Mouse (Mus musculus) embryonic facial prominence, embryonic 12.5 days (tissue): ENCODE results near the gene Fam219a. TPM values are rescaled to one million over a fixed set of nuclear protein-coding genes. Genes with fewer than 3 reads are reported as not detected.

Experiments
- ATAC-seq: fragments of 200-750 bp; cut with Nextera tagmentation; 2 replicates; pipeline ENCODE4 v1.8.0; 2017; ENCODE audit not compliant: insufficient number of reproducible peaks, insufficient read depth, low FRiP score, low TSS enrichment
- H3K27ac ChIP-seq: fragments of 300-500 bp; sonication (generic); 2 replicates; pipeline ENCODE4 v1.5.1; 2016; ENCODE audit warnings: mild to moderate bottlenecking
- H3K27me3 ChIP-seq: fragments of 300-500 bp; sonication (generic); 2 replicates; pipeline ENCODE4 v1.6.1; 2016; ENCODE audit warnings: mild to moderate bottlenecking, moderate library complexity
- H3K36me3 ChIP-seq: fragments of 300-500 bp; sonication (generic); 2 replicates; pipeline ENCODE4 v1.6.1; 2016; ENCODE audit warnings: mild to moderate bottlenecking
- H3K4me1 ChIP-seq: fragments of 300-500 bp; sonication (generic); 2 replicates; pipeline ENCODE4 v1.6.1; 2016
- H3K4me2 ChIP-seq: fragments of 300-500 bp; sonication (generic); replicated peaks from 2 replicates; pipeline ENCODE4 v1.6.1; 2016; ENCODE audit warnings: mild to moderate bottlenecking, moderate library complexity
- H3K4me3 ChIP-seq: fragments of 300-500 bp; sonication (generic); 2 replicates; pipeline ENCODE4 v1.5.1; 2016; ENCODE audit warnings: mild to moderate bottlenecking
- H3K9ac ChIP-seq: fragments of 300-500 bp; sonication (generic); 2 replicates; pipeline ENCODE4 v1.6.1; 2016; ENCODE audit warnings: mild to moderate bottlenecking, moderate library complexity
- H3K9me3 ChIP-seq: fragments of 300-500 bp; sonication (generic); 2 replicates; pipeline ENCODE4 v1.6.1; 2016; ENCODE audit warnings: mild to moderate bottlenecking, moderate library complexity
- WGBS: fragments of 180-500 bp; shearing (Covaris S2); methylation state at CpG from one replicate; pipeline ENCODE4 v1.1.7; 2016; 5-methylcytosine and 5-hydroxymethylcytosine counted together
- polyA plus RNA-seq: library from polyadenylated mRNA; unstranded; fragments of >200 nt; fragmentation: Nextera tagmentation; extraction: Ambion mirVana; gene quantifications from 2 replicates; pipeline ENCODE4 v1.2.1, GENCODE M21; 2016

Gene Fam219a
- polyA plus RNA-seq, 1 experiment from 2014 or later = 5.3 TPM

- 41% methylated on average over 14 of the region's 14 CpGs for WGBS
- H3K4me2 ChIP-seq = no peak overlapping the region
Observed at GRCm38 (mm10) chr4:41520641-41521040, 48.7 kb downstream of the Fam219a start.

GRCm38 (mm10) chr4:41519195-41519594 is 50.1 kb downstream of the Fam219a start:
- Histone ChIP-seq H3K4me1 (no peaks in the 10 kb centered on the region), H3K27me3 (0 out of 2 replicates have a peak, but pooled peaks cover 7% of the 10 kb centered on the region), H3K4me3 (no peak overlapping the region), H3K9ac (no peak overlapping the region), H3K4me2 (no peak overlapping the region), H3K27ac (no peak overlapping the region), H3K36me3 (no peaks in the 10 kb centered on the region), H3K9me3 (no peaks in the 10 kb centered on the region)
- WGBS = 90% methylated on average over 5 of the region's 5 CpGs
- no peak for ATAC-seq

More at GRCm38 (mm10) chr4:41520641-41521040, 48.7 kb downstream of the Fam219a start:
- Histone ChIP-seq H3K36me3 (no peaks in the 10 kb centered on the region), H3K9me3 (no peaks in the 10 kb centered on the region), H3K27me3 (0 out of 2 replicates have a peak, but pooled peaks cover 7% of the 10 kb centered on the region), H3K4me3 (no peak overlapping the region), H3K9ac (no peak overlapping the region), H3K4me1 (no peaks in the 10 kb centered on the region), H3K27ac (no peak overlapping the region)
- no peak for ATAC-seq

DNA sequence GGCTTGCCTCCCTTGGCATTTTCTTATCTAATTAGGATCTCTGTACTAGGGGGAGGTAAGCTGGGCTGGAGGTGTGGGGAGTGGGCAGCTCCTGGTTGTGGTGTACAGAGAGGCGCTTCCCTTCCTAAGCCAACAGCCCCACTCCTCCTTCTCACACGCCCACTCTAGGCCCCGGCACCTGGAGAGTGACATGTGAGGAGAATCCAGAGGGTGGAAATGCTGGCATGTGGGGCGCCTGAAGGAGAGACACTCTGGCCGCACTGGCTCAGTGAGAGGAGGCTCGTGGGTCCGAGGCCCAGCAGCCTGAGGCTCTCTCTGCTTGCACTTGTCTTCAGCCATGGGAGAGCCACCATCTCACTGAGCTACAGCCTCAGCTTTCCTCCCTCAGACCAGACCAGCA is 51.0 kb downstream of the Fam219a start:
- 70% methylated on average over 7 of the region's 7 CpGs for WGBS
- Histone ChIP-seq H3K4me3 (no peak overlapping the region), H3K27me3 (0 out of 2 replicates have a peak, but pooled peaks cover 7% of the 10 kb centered on the region), H3K27ac (no peak overlapping the region), H3K36me3 (no peaks in the 10 kb centered on the region), H3K4me1 (peaks cover 4% of the 10 kb centered on the region), H3K4me2 (no peak overlapping the region), H3K9ac (no peak overlapping the region), H3K9me3 (no peaks in the 10 kb centered on the region)
- no peak for ATAC-seq

DNA sequence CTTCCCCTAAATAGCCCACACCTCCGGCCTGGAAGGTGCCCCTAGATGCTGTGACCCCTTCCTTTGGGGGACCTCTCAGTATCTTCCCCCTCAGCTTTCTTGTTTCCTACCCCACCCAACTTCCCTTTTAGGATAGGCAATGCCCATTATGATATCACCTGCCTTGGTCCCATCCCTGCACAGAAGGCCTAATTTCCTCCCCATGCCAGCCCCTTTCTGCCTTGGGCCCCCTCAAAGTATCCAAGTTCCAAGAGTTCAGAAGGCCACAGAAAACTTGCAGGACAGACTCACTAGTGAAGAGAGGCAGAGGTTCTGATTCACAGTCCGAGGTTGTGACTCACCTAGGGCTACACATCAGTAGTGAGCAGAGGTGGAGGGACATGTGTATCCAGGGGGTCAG is 52.1 kb downstream of the Fam219a start, which contains the start of gene 1110017D15Rik:
Gene 1110017D15Rik (minus strand): TSS at position 101 of the 400 bp plus-strand sequence.
- H3K4me3 ChIP-seq = no peak within 1 kb of the TSS
- no peak for ATAC-seq

GRCm38 (mm10) chr4:41513714-41514113 is 55.6 kb downstream of the Fam219a start:
- no peaks in the 10 kb centered on the region for H3K36me3 ChIP-seq
- H3K4me3 ChIP-seq = no peak overlapping the region
- H3K4me1 ChIP-seq = peaks cover 7% of the 10 kb centered on the region
- ATAC-seq = no peak
- no peak overlapping the region for H3K9ac ChIP-seq
- H3K27ac ChIP-seq = peak overlapping the region; percentile 77; the same call in 1 of the 2 replicates
- H3K9me3 ChIP-seq = no peaks in the 10 kb centered on the region
- peak overlapping the region; percentile 9; the same call in 1 of the 2 replicates for H3K4me2 ChIP-seq
- WGBS = 4% methylated on average over 8 of the region's 8 CpGs
- H3K27me3 ChIP-seq = no peaks in the 10 kb centered on the region

More for the DNA sequence above, 52.1 kb downstream of the Fam219a start, which contains the start of gene 1110017D15Rik:
- Histone ChIP-seq H3K4me2 (no peak within 1 kb of the TSS), H3K36me3 (no peaks in the 10 kb centered on the region), H3K27ac (no peak within 1 kb of the TSS), H3K9me3 (no peaks in the 10 kb centered on the region), H3K9ac (no peak within 1 kb of the TSS), H3K27me3 (0 out of 2 replicates have a peak, but pooled peaks cover 7% of the 10 kb centered on the region), H3K4me1 (peaks cover 7% of the 10 kb centered on the region)
- WGBS = 94% methylated on average over 2 of the region's 2 CpGs

- WGBS = 20% methylated on average over 4 of the region's 4 CpGs
- no peaks in the 10 kb centered on the region for H3K36me3 ChIP-seq
- peak overlapping the region; percentile 9; the same call in 1 of the 2 replicates for H3K4me2 ChIP-seq
- peak overlapping the region; percentile 77; the same call in 1 of the 2 replicates for H3K27ac ChIP-seq
- peaks cover 7% of the 10 kb centered on the region for H3K4me1 ChIP-seq
- peaks cover 2% of the 10 kb centered on the region; the same call in 1 of the 2 replicates for H3K27me3 ChIP-seq
- no peaks in the 10 kb centered on the region for H3K9me3 ChIP-seq
- no peak for ATAC-seq
- no peak overlapping the region for H3K4me3 ChIP-seq
- no peak overlapping the region for H3K9ac ChIP-seq
Observed at GRCm38 (mm10) chr4:41513309-41513708, 56.0 kb downstream of the Fam219a start.

- peaks cover 6% of the 10 kb centered on the region; the same call in 1 of the 2 replicates for H3K27me3 ChIP-seq
- no peak overlapping the region for H3K4me3 ChIP-seq
- peak overlapping the region; percentile 82; the same call in 1 of the 2 replicates for H3K4me2 ChIP-seq
Observed at GRCm38 (mm10) chr4:41507998-41508397, 61.3 kb downstream of the Fam219a start.

DNA sequence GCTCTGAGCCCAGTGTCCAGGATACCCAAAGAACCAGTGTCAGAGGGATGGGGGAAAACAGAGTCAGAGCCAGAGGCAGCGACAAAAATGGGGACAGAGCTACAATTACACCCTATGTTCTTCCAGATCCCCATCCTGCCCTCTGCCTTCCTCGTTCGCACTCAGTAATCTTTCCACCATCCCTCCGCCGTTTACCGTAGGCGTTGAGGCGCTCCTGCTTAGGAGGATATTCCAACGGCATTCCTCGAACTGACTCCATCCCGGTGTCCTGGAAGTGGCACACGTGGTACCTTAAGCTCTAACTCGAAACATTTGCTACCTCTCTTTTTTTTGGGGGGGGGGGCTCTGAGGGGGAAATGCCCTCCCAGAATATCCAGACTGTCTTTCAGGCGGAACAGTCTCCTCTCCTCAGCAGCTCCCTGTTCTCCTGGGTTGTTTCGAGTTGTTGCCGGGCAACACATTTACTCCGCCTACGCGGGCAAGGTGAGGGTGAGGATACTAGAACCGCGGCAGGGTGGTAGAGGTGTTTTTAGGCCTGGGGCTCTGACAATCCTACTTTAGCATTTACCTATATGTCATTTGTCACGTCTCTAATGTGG is 61.9 kb downstream of the Fam219a start:
- Histone ChIP-seq H3K27ac (peak overlapping the region; percentile 50; the same call in 1 of the 2 replicates), H3K4me2 (peak overlapping the region; percentile 82), H3K36me3 (no peaks in the 10 kb centered on the region), H3K4me3 (peak overlapping the region; percentile 53), H3K9me3 (no peaks in the 10 kb centered on the region), H3K27me3 (peaks cover 6% of the 10 kb centered on the region; the same call in 1 of the 2 replicates), H3K4me1 (peaks cover 19% of the 10 kb centered on the region), H3K9ac (peak overlapping the region; percentile 66)
- peak; percentile 1; the same call in 1 of the 2 replicates for ATAC-seq
- WGBS = under 1% methylated on average over 22 of the region's 22 CpGs

More at GRCm38 (mm10) chr4:41507998-41508397, 61.3 kb downstream of the Fam219a start:
- H3K9ac ChIP-seq = no peak overlapping the region
- no peaks in the 10 kb centered on the region for H3K9me3 ChIP-seq
- WGBS = 38% methylated on average over 7 of the region's 7 CpGs
- H3K36me3 ChIP-seq = no peaks in the 10 kb centered on the region
- H3K4me1 ChIP-seq = peaks cover 15% of the 10 kb centered on the region
- ATAC-seq = no peak
- H3K27ac ChIP-seq = no peak overlapping the region

DNA sequence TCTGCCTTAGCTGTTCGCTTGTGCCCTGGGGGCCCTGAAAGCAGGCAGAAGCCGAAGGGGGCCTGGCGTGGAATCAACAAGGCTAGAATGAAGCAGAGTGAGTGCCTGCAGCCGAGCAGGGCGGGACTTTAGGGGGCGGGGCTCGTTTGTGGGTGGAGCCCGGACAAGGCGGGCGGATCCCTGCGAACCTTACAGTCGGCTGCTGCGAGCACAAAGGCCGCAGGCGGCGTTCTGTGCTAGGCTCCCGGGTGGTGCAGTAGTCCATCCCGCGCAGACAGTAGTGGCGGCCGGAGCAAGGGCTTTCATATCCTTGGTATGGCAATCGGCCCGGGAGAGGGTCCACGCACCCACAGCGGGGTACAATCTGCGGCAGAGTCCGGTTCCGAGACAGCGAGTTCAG is 62.4 kb downstream of the Fam219a start:
- WGBS = under 1% methylated on average over 29 of the region's 29 CpGs

DNA sequence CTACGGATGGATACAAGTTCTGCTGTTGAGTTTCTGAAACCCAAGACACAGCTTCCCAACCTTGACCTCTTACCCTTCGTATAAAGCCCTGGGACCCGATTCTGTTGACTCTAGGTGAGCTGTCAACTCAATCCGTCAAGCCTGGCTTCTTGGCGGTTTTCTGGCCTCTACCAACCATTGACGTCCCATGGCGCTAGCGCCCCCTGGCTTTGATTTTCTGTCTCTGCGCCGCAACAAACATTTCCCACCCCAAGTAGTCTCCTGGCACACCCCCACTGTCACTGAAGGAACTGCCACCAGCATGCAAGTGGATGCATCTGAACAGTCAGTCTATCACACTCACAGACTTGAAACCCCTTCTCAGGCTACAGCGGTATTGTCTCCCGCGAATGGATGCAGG is 63.2 kb downstream of the Fam219a start:
- H3K36me3 ChIP-seq = no peaks in the 10 kb centered on the region
- 0 out of 2 replicates have a peak overlapping the region, but pooled peaks have one; percentile 53 for H3K4me3 ChIP-seq
- WGBS = 9% methylated on average over 13 of the region's 13 CpGs
- 0 out of 2 replicates have a peak overlapping the region, but pooled peaks have one; percentile 50 for H3K27ac ChIP-seq
- no peaks in the 10 kb centered on the region for H3K9me3 ChIP-seq
- peaks cover 18% of the 10 kb centered on the region for H3K27me3 ChIP-seq
- peak overlapping the region; percentile 66; the same call in 1 of the 2 replicates for H3K9ac ChIP-seq
- H3K4me2 ChIP-seq = peak overlapping the region; percentile 82
- H3K4me1 ChIP-seq = peaks cover 28% of the 10 kb centered on the region
- no peak for ATAC-seq

More for the DNA sequence above, 62.4 kb downstream of the Fam219a start:
- Histone ChIP-seq H3K9ac (peak overlapping the region; percentile 66), H3K27ac (peak overlapping the region; percentile 50; the same call in 1 of the 2 replicates), H3K27me3 (peaks cover 10% of the 10 kb centered on the region; the same call in 1 of the 2 replicates), H3K9me3 (no peaks in the 10 kb centered on the region), H3K4me1 (peaks cover 24% of the 10 kb centered on the region), H3K4me3 (peak overlapping the region; percentile 53), H3K4me2 (peak overlapping the region; percentile 82), H3K36me3 (no peaks in the 10 kb centered on the region)
- peak; percentile 67 for ATAC-seq

GRCm38 (mm10) chr4:41505131-41505551 is 64.2 kb downstream of the Fam219a start:
- Histone ChIP-seq H3K9me3 (no peaks in the 10 kb centered on the region), H3K4me1 (peaks cover 28% of the 10 kb centered on the region), H3K27ac (no peak overlapping the region), H3K4me3 (no peak overlapping the region), H3K9ac (no peak overlapping the region), H3K36me3 (no peaks in the 10 kb centered on the region), H3K4me2 (no peak overlapping the region), H3K27me3 (peaks cover 28% of the 10 kb centered on the region)
- whole genome bisulfite sequencing = 56% methylated on average over 11 of the region's 11 CpGs
- no peak for ATAC-seq

- Histone ChIP-seq H3K27ac (no peak overlapping the region), H3K9ac (no peak overlapping the region), H3K4me2 (no peak overlapping the region), H3K4me1 (peaks cover 29% of the 10 kb centered on the region), H3K36me3 (no peaks in the 10 kb centered on the region), H3K9me3 (no peaks in the 10 kb centered on the region), H3K27me3 (peaks cover 36% of the 10 kb centered on the region), H3K4me3 (no peak overlapping the region)
- ATAC-seq = no peak
- 77% methylated on average over 5 of the region's 5 CpGs for WGBS
Observed at GRCm38 (mm10) chr4:41504325-41504724, 65.0 kb downstream of the Fam219a start.
